Mouse (Mus musculus) left cerebral cortex, adult 11 months (tissue): Measurements from ENCODE around the gene Rapgef4.

ENCODE experiments used
- DNase-seq: peaks from one replicate; pipeline ENCODE4 v3.0.0; 2022; ENCODE audit warnings: low spot score

Gene Rapgef4

GRCm38 (mm10) chr2:71980771-71981342 lies at the start of gene Rapgef4:
Gene Rapgef4, plus strand, starts transcription at chr2:71981240.
- DNase-seq = no peak

- no peak for DNase-seq
These were observed 47.0 kb upstream of the Rapgef4 start for GRCm38 (mm10) chr2:71934046-71934445.

GRCm38 (mm10) chr2:71936711-71937110 lies 44.3 kb upstream of the Rapgef4 start:
- DNase-seq = no peak

GRCm38 (mm10) chr2:71937649-71938308 lies 43.3 kb upstream of the Rapgef4 start:
- no peak for DNase-seq

GRCm38 (mm10) chr2:71938716-71939393 lies 42.2 kb upstream of the Rapgef4 start:
- no peak for DNase-seq

GRCm38 (mm10) chr2:71941005-71941720 lies 39.9 kb upstream of the Rapgef4 start:
- DNase-seq = no peak

- DNase-seq = no peak
These were observed 39.3 kb upstream of the Rapgef4 start for GRCm38 (mm10) chr2:71941721-71942087.

GRCm38 (mm10) chr2:71951212-71951611 lies 29.8 kb upstream of the Rapgef4 start:
- no peak for DNase-seq

GRCm38 (mm10) chr2:71955637-71956036 lies 25.4 kb upstream of the Rapgef4 start:
- no peak for DNase-seq

- DNase-seq = no peak
These were observed 24.6 kb upstream of the Rapgef4 start for GRCm38 (mm10) chr2:71956463-71956862.

GRCm38 (mm10) chr2:71957951-71958350 lies 23.1 kb upstream of the Rapgef4 start:
- no peak for DNase-seq

- no peak for DNase-seq
These were observed 22.6 kb upstream of the Rapgef4 start for GRCm38 (mm10) chr2:71958393-71958792.

GRCm38 (mm10) chr2:71964216-71964615 lies 16.8 kb upstream of the Rapgef4 start:
- DNase-seq = no peak

GRCm38 (mm10) chr2:71965476-71965875 lies 15.6 kb upstream of the Rapgef4 start:
- DNase-seq = no peak

- no peak for DNase-seq
These were observed 14.3 kb upstream of the Rapgef4 start for GRCm38 (mm10) chr2:71966737-71967136.

GRCm38 (mm10) chr2:71967855-71968254 lies 13.2 kb upstream of the Rapgef4 start:
- DNase-seq = no peak

- no peak for DNase-seq
These were observed 7.4 kb upstream of the Rapgef4 start for GRCm38 (mm10) chr2:71973646-71974045.

- DNase-seq = no peak
These were observed 6.7 kb upstream of the Rapgef4 start for GRCm38 (mm10) chr2:71974143-71974846.

GRCm38 (mm10) chr2:71979981-71980380 lies 1.1 kb upstream of the Rapgef4 start:
- no peak for DNase-seq

- no peak for DNase-seq
These were observed 357 bp downstream of the Rapgef4 start for GRCm38 (mm10) chr2:71981343-71981851.

GRCm38 (mm10) chr2:71981896-71982295 lies 856 bp downstream of the Rapgef4 start:
- DNase-seq = no peak
